Mouse (Mus musculus) heart, postnatal 0 days (tissue): ENCODE data around the gene Ckmt2. TPM values are rescaled to one million over a fixed set of nuclear protein-coding genes. Genes with fewer than 3 reads are reported as not detected.

Source experiments
- ATAC-seq: fragments of 200-750 bp; cut with Nextera tagmentation; 2 replicates; pipeline ENCODE4 v1.8.0; 2017; ENCODE audit warnings: low read depth, moderate number of reproducible peaks, moderate library complexity; ENCODE audit not compliant: insufficient read depth
- DNase-seq: peaks from one replicate; pipeline ENCODE4 v3.0.0-alpha.2; 2016; ENCODE audit warnings: low spot score
- H3K27ac ChIP-seq: fragments of 300-500 bp; sonication (generic); 2 replicates; pipeline ENCODE4 v1.5.1; 2014; ENCODE audit warnings: low read depth, mild to moderate bottlenecking
- H3K27me3 ChIP-seq: fragments of 300-500 bp; sonication (generic); 2 replicates; pipeline ENCODE4 v1.6.1; 2014; ENCODE audit warnings: low read length, mixed read lengths; ENCODE audit not compliant: control insufficient read depth, insufficient read depth
- H3K36me3 ChIP-seq: fragments of 300-500 bp; sonication (generic); replicated peaks from 2 replicates; pipeline ENCODE4 v1.6.1; 2014; ENCODE audit warnings: low read length, mixed read lengths; ENCODE audit not compliant: control insufficient read depth, insufficient read depth
- H3K4me1 ChIP-seq: fragments of 300-500 bp; sonication (generic); 2 replicates; pipeline ENCODE4 v1.6.1; 2014; ENCODE audit warnings: antibody characterized with exemption; ENCODE audit not compliant: control insufficient read depth, insufficient read depth
- H3K4me2 ChIP-seq: fragments of 300-500 bp; sonication (generic); 2 replicates; pipeline ENCODE4 v1.6.1; 2014; ENCODE audit warnings: low read depth, mild to moderate bottlenecking, low read length, moderate library complexity
- H3K4me3 ChIP-seq: fragments of 300-500 bp; sonication (generic); 2 replicates; pipeline ENCODE4 v1.5.1; 2014; ENCODE audit warnings: low read depth, low read length
- H3K9ac ChIP-seq: fragments of 300-500 bp; sonication (generic); replicated peaks from 2 replicates; pipeline ENCODE4 v1.6.1; 2014; ENCODE audit warnings: low read depth, low read length, mixed read lengths
- H3K9me3 ChIP-seq: fragments of 300-500 bp; sonication (generic); replicated peaks from 2 replicates; pipeline ENCODE4 v1.6.1; 2016; ENCODE audit warnings: low read length; ENCODE audit not compliant: control insufficient read depth
- CTCF ChIP-seq: IDR thresholded peaks from 2 replicates; pipeline ENCODE4 v1.5.1; 2016; ENCODE audit warnings: antibody characterized with exemption, control low read depth, low read depth
- EP300 ChIP-seq: IDR thresholded peaks from 2 replicates; pipeline ENCODE4 v1.6.1; 2016; ENCODE audit warnings: antibody characterized with exemption, low read depth
- WGBS: fragments of 180-500 bp; shearing (Covaris S2); extraction: QIAGEN DNeasy Blood & Tissue Kit; methylation state at CpG from one replicate; pipeline ENCODE4 v1.1.7; 2014; 5-methylcytosine and 5-hydroxymethylcytosine counted together
- polyA plus RNA-seq: library from polyadenylated mRNA; unstranded; fragments of >200 nt; fragmentation: Nextera tagmentation; extraction: Ambion mirVana; gene quantifications from 2 replicates; pipeline ENCODE4 v1.2.1, GENCODE M21; 2015
- total RNA-seq: library from RNA; depleted of rRNA; stranded (reverse); fragments of >200 nt; gene quantifications from 2 replicates; pipeline ENCODE4 v1.2.3, GENCODE M21; 2014; ENCODE audit warnings: low replicate concordance; rRNA removed

The Ckmt2 gene
- total RNA-seq: 406 and 571 TPM in 2 replicates
- polyA plus RNA-seq: 394 and 421 TPM in 2 replicates

DNA sequence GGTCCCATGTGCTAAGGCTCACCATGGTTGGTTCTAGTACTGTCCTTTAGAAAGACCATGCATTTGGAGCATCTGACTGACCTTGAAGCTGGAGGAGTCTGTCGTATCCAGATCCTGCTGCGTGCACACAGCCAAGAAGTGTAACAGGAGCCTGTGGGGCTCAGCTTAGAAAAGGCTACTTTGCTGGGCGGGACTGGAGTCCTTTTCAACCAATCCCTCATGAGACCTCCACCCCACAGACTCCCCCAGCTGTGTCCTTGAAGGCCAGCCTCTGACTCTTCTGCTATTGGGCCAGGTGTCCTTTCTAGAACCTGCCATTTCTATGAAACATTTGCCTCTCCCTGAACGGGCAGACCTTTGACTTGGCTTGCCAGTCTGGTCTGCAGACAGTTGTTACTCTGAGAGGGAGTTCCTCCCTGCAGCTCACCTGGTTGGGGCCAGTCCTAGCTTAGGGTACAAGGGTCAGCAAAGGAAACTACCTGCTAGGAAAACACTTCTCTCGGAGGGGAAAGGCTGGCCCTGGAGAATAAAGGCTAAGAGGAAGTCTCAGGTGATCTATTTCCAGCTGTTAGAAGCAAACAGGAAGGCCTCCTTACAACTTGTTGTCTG is at the start of gene Ckmt2:
Ckmt2 (minus strand) TSS at position 145 of the 609 bp plus-strand sequence.
- ATAC-seq (peak; percentile 71), DNase-seq (peak; percentile 53)
- H3K27ac ChIP-seq: peak within 1 kb of the TSS; percentile 94
- peak within 1 kb of the TSS; percentile 30; the same call in 1 of the 2 replicates for H3K9ac ChIP-seq
- peaks cover 35% of the 10 kb centered on the region for H3K4me1 ChIP-seq
- peak within 1 kb of the TSS; percentile 48 for H3K4me2 ChIP-seq
- H3K9me3 ChIP-seq: no peaks in the 10 kb centered on the region
- peak within 1 kb of the TSS; percentile 29 for H3K4me3 ChIP-seq
- no peak for TF ChIP-seq CTCF
- no peak for TF ChIP-seq EP300
- no peaks in the 10 kb centered on the region for H3K36me3 ChIP-seq
- no peaks in the 10 kb centered on the region for H3K27me3 ChIP-seq
- 39% methylated on average over 5 of the region's 5 CpGs for WGBS

DNA sequence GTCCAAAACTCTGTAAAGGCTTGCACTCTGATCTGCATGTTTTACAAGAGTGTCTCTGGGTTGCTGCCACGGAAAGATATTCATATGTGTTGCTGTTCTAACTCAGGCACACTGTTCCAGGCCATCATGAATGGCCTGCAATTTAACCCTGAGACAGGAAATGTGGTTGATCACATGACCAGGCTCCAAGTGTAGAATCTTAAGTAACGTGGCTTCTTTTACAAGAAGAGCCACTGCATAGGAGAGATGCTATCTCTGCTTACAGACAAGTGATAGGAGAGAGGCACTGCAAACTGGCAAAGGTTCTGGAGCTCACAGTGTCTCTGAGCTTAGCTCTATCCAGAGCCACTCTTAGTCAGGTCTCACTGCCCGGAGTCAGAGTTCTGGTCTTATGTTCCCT is 44.3 kb upstream of the Ckmt2 start:
- 56% methylated on average over 3 of the region's 3 CpGs for WGBS
- H3K4me3 ChIP-seq: no peak overlapping the region

DNA sequence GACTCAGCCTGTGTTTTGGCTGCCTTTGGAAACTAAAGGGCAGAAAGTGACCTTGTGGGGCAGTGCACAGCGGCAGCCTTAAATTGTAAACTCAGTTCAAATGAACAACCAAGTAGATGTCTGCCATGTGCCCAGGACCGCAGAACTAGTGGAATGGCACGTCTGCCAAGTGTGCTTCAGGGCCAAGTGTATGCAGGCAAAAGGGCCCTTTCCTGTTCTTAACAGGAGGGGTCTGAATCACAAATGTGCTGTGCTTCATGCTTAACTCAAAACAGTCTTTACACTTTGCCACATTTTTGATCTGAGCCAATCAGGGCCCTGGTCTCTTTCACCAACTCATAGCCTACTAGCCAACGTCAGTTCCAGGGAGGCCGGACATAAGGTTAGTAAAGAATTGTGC is 42.1 kb upstream of the Ckmt2 start:
- ATAC-seq (no peak), DNase-seq (no peak)
- no peak overlapping the region for H3K27ac ChIP-seq
- H3K4me3 ChIP-seq: no peak overlapping the region
- no peaks in the 10 kb centered on the region for H3K9me3 ChIP-seq
- H3K27me3 ChIP-seq: no peaks in the 10 kb centered on the region
- TF ChIP-seq CTCF: no peak
- TF ChIP-seq EP300: no peak
- H3K36me3 ChIP-seq: no peaks in the 10 kb centered on the region
- H3K4me1 ChIP-seq: no peaks in the 10 kb centered on the region
- no peak overlapping the region for H3K9ac ChIP-seq
- H3K4me2 ChIP-seq: no peak overlapping the region
- WGBS: 77% methylated on average over 5 of the region's 5 CpGs

More for the DNA sequence above, 44.3 kb upstream of the Ckmt2 start:
- Histone ChIP-seq H3K9ac (no peak overlapping the region), H3K36me3 (no peaks in the 10 kb centered on the region), H3K27me3 (no peaks in the 10 kb centered on the region), H3K4me2 (no peak overlapping the region), H3K27ac (no peak overlapping the region), H3K4me1 (no peaks in the 10 kb centered on the region), H3K9me3 (no peaks in the 10 kb centered on the region)
- DNase-seq (no peak), ATAC-seq (no peak)
- TF ChIP-seq EP300 (no peak), CTCF (no peak)

DNA sequence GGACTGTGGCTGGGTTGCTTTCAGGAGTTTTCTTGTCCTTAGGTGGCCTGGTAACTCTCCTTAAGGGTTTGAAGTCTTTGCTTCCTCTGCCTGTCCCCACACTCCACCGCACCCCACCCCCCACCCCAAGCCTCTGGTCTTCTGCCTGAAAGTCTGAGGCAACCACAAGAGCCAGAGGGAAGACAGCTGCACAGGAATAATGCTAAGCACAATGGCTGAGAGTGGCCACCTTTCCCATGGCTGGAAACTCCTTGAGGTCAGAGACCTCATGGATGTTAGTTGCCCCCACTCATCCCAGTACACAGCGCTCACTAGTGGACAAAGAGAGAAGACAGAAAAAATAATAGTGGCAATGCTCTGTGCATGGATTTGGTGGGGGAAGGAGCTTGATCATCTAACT is 41.1 kb upstream of the Ckmt2 start:
- no peaks in the 10 kb centered on the region for H3K36me3 ChIP-seq
- no peak overlapping the region for H3K9ac ChIP-seq
- TF ChIP-seq EP300 (no peak), CTCF (no peak)
- H3K27ac ChIP-seq: no peak overlapping the region
- H3K4me1 ChIP-seq: no peaks in the 10 kb centered on the region
- H3K4me2 ChIP-seq: no peak overlapping the region
- H3K9me3 ChIP-seq: no peaks in the 10 kb centered on the region
- DNase-seq (no peak), ATAC-seq (no peak)
- H3K4me3 ChIP-seq: no peak overlapping the region
- no peaks in the 10 kb centered on the region for H3K27me3 ChIP-seq
- 73% methylated on average over 2 of the region's 2 CpGs for WGBS

DNA sequence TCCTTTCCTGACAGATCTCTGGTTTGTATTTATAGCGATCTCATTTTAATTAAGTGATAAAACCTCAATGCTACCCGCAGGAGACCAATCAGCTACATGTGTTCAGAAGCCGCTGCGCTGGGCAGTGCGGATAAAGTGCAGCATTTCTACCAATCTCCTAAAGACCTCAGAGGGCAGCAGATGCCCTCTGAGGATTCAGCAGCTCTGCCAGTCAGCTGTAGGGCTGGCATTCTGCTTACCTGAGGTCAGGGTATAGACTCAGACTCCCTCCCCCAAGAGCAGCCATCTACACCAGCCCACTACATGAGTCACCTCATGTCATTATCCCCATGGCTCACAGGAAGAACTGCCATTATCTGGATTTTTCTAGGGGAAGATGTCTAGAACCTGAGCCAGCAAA is 39.6 kb upstream of the Ckmt2 start:
- Histone ChIP-seq H3K9me3 (no peaks in the 10 kb centered on the region), H3K9ac (no peak overlapping the region), H3K27me3 (no peaks in the 10 kb centered on the region), H3K36me3 (no peaks in the 10 kb centered on the region), H3K4me2 (no peak overlapping the region), H3K4me3 (no peak overlapping the region), H3K4me1 (no peaks in the 10 kb centered on the region), H3K27ac (no peak overlapping the region)
- WGBS: 78% methylated on average over 5 of the region's 5 CpGs
- TF ChIP-seq EP300 (no peak), CTCF (no peak)
- DNase-seq (no peak), ATAC-seq (peak; percentile 47; the same call in 1 of the 2 replicates)
